Mouse (Mus musculus) midbrain, embryonic 12.5 days (tissue): ENCODE results near the gene Krt1. TPM values are rescaled to one million over a fixed set of nuclear protein-coding genes. Genes with fewer than 3 reads are reported as not detected.

ENCODE experiments used
- ATAC-seq: fragments of 200-750 bp; cut with Nextera tagmentation; 2 replicates; pipeline ENCODE4 v1.8.0; 2017; ENCODE audit warnings: low read depth, moderate TSS enrichment, moderate library complexity; ENCODE audit not compliant: low FRiP score
- H3K27ac ChIP-seq: fragments of 300-500 bp; sonication (generic); replicated peaks from 2 replicates; pipeline ENCODE4 v1.5.1; 2016; ENCODE audit warnings: mild to moderate bottlenecking
- H3K27me3 ChIP-seq: fragments of 300-500 bp; sonication (generic); 2 replicates; pipeline ENCODE4 v1.6.1; 2016; ENCODE audit warnings: mild to moderate bottlenecking
- H3K36me3 ChIP-seq: fragments of 300-500 bp; sonication (generic); 2 replicates; pipeline ENCODE4 v1.6.1; 2016
- H3K4me1 ChIP-seq: fragments of 300-500 bp; sonication (generic); 2 replicates; pipeline ENCODE4 v1.6.1; 2016
- H3K4me2 ChIP-seq: fragments of 300-500 bp; sonication (generic); replicated peaks from 2 replicates; pipeline ENCODE4 v1.6.1; 2016; ENCODE audit warnings: mild to moderate bottlenecking, moderate library complexity
- H3K4me3 ChIP-seq: fragments of 300-500 bp; sonication (generic); 2 replicates; pipeline ENCODE4 v1.5.1; 2016; ENCODE audit warnings: mild to moderate bottlenecking
- H3K9ac ChIP-seq: fragments of 300-500 bp; sonication (generic); replicated peaks from 2 replicates; pipeline ENCODE4 v1.6.1; 2016; ENCODE audit warnings: mild to moderate bottlenecking, moderate library complexity
- H3K9me3 ChIP-seq: fragments of 300-500 bp; sonication (generic); 2 replicates; pipeline ENCODE4 v1.6.1; 2016; ENCODE audit warnings: mild to moderate bottlenecking
- WGBS: fragments of 180-500 bp; shearing (Covaris S2); methylation state at CpG from one replicate; pipeline ENCODE4 v1.1.7; 2016; 5-methylcytosine and 5-hydroxymethylcytosine counted together
- polyA plus RNA-seq: library from polyadenylated mRNA; unstranded; fragments of >200 nt; fragmentation: Nextera tagmentation; extraction: Ambion mirVana; gene quantifications from 2 replicates; pipeline ENCODE4 v1.2.1, GENCODE M21; 2016

Krt1 gene
- polyA plus RNA-seq, 1 experiment from 2014 or later, result 2.3 TPM

DNA sequence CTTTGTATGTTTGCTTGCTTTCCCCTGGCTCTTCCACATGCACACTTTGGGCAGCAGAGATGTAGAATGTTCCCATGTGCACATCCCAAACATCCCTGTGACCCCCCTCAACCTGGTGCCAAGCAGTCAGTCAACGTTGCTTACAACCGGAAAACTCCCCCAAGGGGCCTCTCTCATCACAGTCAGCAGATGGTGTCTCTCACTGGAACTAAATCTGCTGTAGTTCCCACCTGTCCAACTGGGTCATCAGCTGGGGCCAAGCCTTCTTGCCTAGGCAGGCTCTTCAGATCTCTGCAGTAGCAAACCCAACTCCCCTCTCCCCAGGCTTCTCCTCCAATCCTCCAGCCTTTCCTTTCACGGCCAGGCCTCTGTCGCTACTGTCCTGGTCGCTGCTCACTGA is 6.1 kb upstream of the Krt1 start:
- H3K9ac ChIP-seq, result no peak overlapping the region
- H3K27me3 ChIP-seq, result peaks cover 59% of the 10 kb centered on the region
- no peaks in the 10 kb centered on the region for H3K36me3 ChIP-seq
- H3K27ac ChIP-seq, result no peak overlapping the region
- no peak for ATAC-seq
- H3K4me2 ChIP-seq, result no peak overlapping the region
- H3K4me1 ChIP-seq, result peaks cover 28% of the 10 kb centered on the region; the same call in 1 of the 2 replicates
- no peaks in the 10 kb centered on the region for H3K9me3 ChIP-seq
- H3K4me3 ChIP-seq, result no peak overlapping the region
- 51% methylated on average over 5 of the region's 5 CpGs for WGBS

- H3K36me3 ChIP-seq, result no peaks in the 10 kb centered on the region
- no peak for ATAC-seq
- H3K27me3 ChIP-seq, result peaks cover 49% of the 10 kb centered on the region
- H3K9me3 ChIP-seq, result no peaks in the 10 kb centered on the region
- no peak overlapping the region for H3K9ac ChIP-seq
- H3K4me3 ChIP-seq, result no peak overlapping the region
- WGBS, result 80% methylated on average over 3 of the region's 3 CpGs
- H3K27ac ChIP-seq, result no peak overlapping the region
- H3K4me1 ChIP-seq, result peaks cover 28% of the 10 kb centered on the region; the same call in 1 of the 2 replicates
- H3K4me2 ChIP-seq, result no peak overlapping the region
Measured at GRCm38 (mm10) chr15:101855732-101856131, 5.1 kb upstream of the Krt1 start.

DNA sequence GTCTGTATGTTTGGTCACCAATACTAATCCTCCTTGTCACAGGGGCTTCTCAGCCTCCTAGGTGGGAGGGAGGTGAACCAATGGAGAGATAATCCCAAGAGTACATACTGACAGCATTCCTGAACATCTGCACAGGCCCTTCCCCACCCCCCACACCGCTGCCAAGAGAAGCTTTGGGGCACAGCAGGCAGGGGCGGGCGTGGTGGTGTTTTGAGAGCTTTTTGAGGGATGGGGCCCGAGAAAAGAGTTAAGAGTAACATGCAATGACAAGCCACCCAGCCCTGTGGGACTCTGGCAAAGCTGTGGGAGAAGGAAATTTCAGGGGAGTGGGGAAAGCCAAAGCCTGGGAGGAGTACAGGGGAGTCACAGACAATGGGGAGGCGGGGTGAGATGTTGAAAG is 3.7 kb upstream of the Krt1 start:
- Histone ChIP-seq H3K4me1 (peaks cover 18% of the 10 kb centered on the region; the same call in 1 of the 2 replicates), H3K4me2 (no peak overlapping the region), H3K27me3 (peaks cover 40% of the 10 kb centered on the region), H3K4me3 (no peak overlapping the region), H3K36me3 (no peaks in the 10 kb centered on the region), H3K9me3 (no peaks in the 10 kb centered on the region), H3K9ac (no peak overlapping the region), H3K27ac (no peak overlapping the region)
- WGBS, result 8% methylated on average over 5 of the region's 5 CpGs
- no peak for ATAC-seq

GRCm38 (mm10) chr15:101852571-101852970 is 2.0 kb upstream of the Krt1 start:
- H3K9me3 ChIP-seq, result no peaks in the 10 kb centered on the region
- peaks cover 11% of the 10 kb centered on the region; the same call in 1 of the 2 replicates for H3K4me1 ChIP-seq
- H3K4me3 ChIP-seq, result no peak overlapping the region
- no peaks in the 10 kb centered on the region for H3K36me3 ChIP-seq
- H3K9ac ChIP-seq, result no peak overlapping the region
- H3K27me3 ChIP-seq, result peaks cover 33% of the 10 kb centered on the region; the same call in 1 of the 2 replicates
- ATAC-seq, result no peak
- WGBS, result 46% methylated on average over 5 of the region's 5 CpGs
- no peak overlapping the region for H3K27ac ChIP-seq
- H3K4me2 ChIP-seq, result no peak overlapping the region

GRCm38 (mm10) chr15:101845971-101846403 is 4.6 kb downstream of the Krt1 start:
- ATAC-seq, result peak; percentile 72
- Histone ChIP-seq H3K27me3 (peaks cover 30% of the 10 kb centered on the region), H3K9me3 (no peaks in the 10 kb centered on the region), H3K4me3 (peak overlapping the region; percentile 56), H3K4me2 (peak overlapping the region; percentile 72), H3K36me3 (no peaks in the 10 kb centered on the region), H3K4me1 (peaks cover 10% of the 10 kb centered on the region; the same call in 1 of the 2 replicates), H3K9ac (peak overlapping the region; percentile 75), H3K27ac (peak overlapping the region; percentile 65)
- WGBS, result under 1% methylated on average over 36 of the region's 37 CpGs

GRCm38 (mm10) chr15:101843192-101843591 is 7.4 kb downstream of the Krt1 start:
- Histone ChIP-seq H3K4me1 (peaks cover 10% of the 10 kb centered on the region; the same call in 1 of the 2 replicates), H3K9ac (no peak overlapping the region), H3K4me3 (no peak overlapping the region), H3K4me2 (no peak overlapping the region), H3K27me3 (peaks cover 26% of the 10 kb centered on the region), H3K9me3 (no peaks in the 10 kb centered on the region), H3K27ac (no peak overlapping the region), H3K36me3 (no peaks in the 10 kb centered on the region)
- WGBS, result 67% methylated on average over 9 of the region's 9 CpGs
- ATAC-seq, result no peak

- H3K4me2 ChIP-seq, result no peak overlapping the region
- WGBS, result 57% methylated on average over 5 of the region's 5 CpGs
- H3K4me3 ChIP-seq, result no peak overlapping the region
- no peak for ATAC-seq
- H3K36me3 ChIP-seq, result no peaks in the 10 kb centered on the region
- no peaks in the 10 kb centered on the region for H3K27me3 ChIP-seq
- no peaks in the 10 kb centered on the region for H3K9me3 ChIP-seq
- no peak overlapping the region for H3K9ac ChIP-seq
- H3K27ac ChIP-seq, result no peak overlapping the region
- no peaks in the 10 kb centered on the region for H3K4me1 ChIP-seq
Measured at GRCm38 (mm10) chr15:101834784-101835328, 15.7 kb downstream of the Krt1 start.

DNA sequence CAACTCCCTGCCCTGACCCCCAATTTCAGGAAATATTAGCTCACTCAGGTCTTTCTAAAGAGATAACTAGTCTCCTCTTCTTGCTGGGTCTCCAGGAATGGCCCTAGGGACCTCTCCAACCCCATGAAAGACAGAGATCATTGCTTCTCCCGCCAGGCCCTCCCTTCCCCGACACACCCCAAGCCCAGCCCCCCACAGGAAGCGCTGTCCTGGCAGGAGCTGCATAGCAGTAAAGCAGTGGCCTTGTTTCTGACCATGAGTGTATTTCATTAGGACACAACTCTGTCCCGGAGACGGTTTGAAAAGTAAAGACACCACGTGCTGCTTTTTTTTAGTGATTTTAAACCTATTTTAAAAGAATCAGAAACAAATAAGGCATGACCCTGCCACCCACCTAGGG is 17.5 kb downstream of the Krt1 start:
- Histone ChIP-seq H3K9me3 (no peaks in the 10 kb centered on the region), H3K27ac (no peak overlapping the region), H3K4me3 (no peak overlapping the region), H3K4me2 (no peak overlapping the region), H3K4me1 (no peaks in the 10 kb centered on the region), H3K9ac (no peak overlapping the region), H3K36me3 (no peaks in the 10 kb centered on the region), H3K27me3 (no peaks in the 10 kb centered on the region)
- ATAC-seq, result no peak
- 46% methylated on average over 6 of the region's 6 CpGs for WGBS

- ATAC-seq, result no peak
- WGBS, result 59% methylated on average over 5 of the region's 5 CpGs
- no peak overlapping the region for H3K27ac ChIP-seq
- H3K4me3 ChIP-seq, result no peak overlapping the region
- H3K27me3 ChIP-seq, result no peaks in the 10 kb centered on the region
- no peak overlapping the region for H3K4me2 ChIP-seq
- no peaks in the 10 kb centered on the region for H3K9me3 ChIP-seq
- H3K4me1 ChIP-seq, result no peaks in the 10 kb centered on the region
- H3K9ac ChIP-seq, result no peak overlapping the region
- H3K36me3 ChIP-seq, result no peaks in the 10 kb centered on the region
Measured at GRCm38 (mm10) chr15:101829441-101829840, 21.2 kb downstream of the Krt1 start.

- Histone ChIP-seq H3K27ac (no peak overlapping the region), H3K4me2 (no peak overlapping the region), H3K9me3 (no peaks in the 10 kb centered on the region), H3K36me3 (no peaks in the 10 kb centered on the region), H3K4me3 (no peak overlapping the region), H3K4me1 (no peaks in the 10 kb centered on the region), H3K9ac (no peak overlapping the region), H3K27me3 (no peaks in the 10 kb centered on the region)
- no peak for ATAC-seq
- 38% methylated on average over 3 of the region's 3 CpGs for WGBS
Measured at GRCm38 (mm10) chr15:101821786-101822185, 28.8 kb downstream of the Krt1 start.

DNA sequence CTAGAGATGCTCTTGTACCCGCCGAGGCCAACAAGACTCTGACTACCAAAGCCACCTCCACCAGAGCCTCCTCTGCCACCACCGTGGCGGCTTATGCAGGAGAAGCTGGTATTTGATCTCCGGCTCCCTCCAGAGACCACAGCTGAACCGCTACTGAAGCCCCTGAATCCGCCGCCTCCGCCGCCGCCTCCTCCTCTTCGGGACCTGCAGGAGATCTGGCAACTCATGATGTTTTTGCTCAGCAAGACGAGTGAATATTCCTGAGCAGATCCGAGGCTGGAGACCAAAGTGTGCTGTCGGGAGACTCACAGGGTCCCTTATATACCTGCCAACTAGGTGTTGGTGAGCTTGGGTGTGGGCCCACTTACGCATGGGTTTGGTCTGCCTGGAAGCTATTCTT is 32.7 kb downstream of the Krt1 start, which contains the start of gene Krt2:
Gene Krt2, minus strand, starts transcription at position 295 of the 400 bp plus-strand sequence.
- 86% methylated on average over 16 of the region's 16 CpGs for WGBS
- H3K27me3 ChIP-seq, result no peaks in the 10 kb centered on the region
- H3K27ac ChIP-seq, result no peak within 1 kb of the TSS
- no peak within 1 kb of the TSS for H3K9ac ChIP-seq
- no peak for ATAC-seq
- H3K4me1 ChIP-seq, result no peaks in the 10 kb centered on the region
- no peaks in the 10 kb centered on the region for H3K36me3 ChIP-seq
- no peak within 1 kb of the TSS for H3K4me3 ChIP-seq
- no peak within 1 kb of the TSS for H3K4me2 ChIP-seq
- no peaks in the 10 kb centered on the region for H3K9me3 ChIP-seq

DNA sequence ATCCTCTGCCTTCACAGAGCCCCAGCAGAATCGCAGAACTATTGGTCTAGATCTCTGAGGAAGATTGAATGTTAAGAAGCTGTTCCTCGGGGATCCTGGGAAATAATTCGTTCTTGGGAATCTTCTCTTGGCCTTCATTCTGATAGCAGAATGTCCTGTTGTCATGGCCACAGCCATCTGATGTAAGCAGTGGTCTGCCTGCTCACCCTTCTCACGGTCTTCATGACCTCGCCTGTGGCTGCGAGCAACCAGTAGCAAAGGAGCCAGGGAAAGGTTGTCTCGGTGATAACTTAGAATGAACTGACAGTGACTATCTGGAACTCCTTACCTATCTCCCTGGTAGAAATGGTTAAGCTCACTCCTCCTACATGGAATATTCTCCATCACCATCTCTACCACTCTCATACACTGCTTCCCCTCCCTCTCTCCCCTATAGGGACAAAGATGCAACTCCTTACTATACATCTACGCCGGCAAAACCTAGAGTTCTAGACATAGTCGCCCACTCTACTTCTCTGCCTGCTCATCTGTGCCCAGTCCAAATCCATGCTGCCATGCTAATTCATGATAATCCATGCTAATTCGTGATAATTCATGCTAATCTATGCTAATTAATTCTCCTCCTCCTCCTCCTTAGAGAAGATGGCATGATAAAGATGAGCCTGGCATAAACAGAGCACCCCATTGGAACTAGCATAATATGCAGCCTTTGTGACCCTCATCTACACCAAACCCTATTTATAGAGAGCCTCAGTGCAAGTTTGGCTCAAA is 47.4 kb downstream of the Krt1 start:
- H3K4me2 ChIP-seq, result no peak overlapping the region
- WGBS, result 69% methylated on average over 11 of the region's 11 CpGs
- H3K27me3 ChIP-seq, result no peaks in the 10 kb centered on the region
- ATAC-seq, result peak; percentile 34; the same call in 1 of the 2 replicates
- no peak overlapping the region for H3K9ac ChIP-seq
- no peak overlapping the region for H3K27ac ChIP-seq
- H3K4me3 ChIP-seq, result no peak overlapping the region
- no peaks in the 10 kb centered on the region for H3K36me3 ChIP-seq
- H3K9me3 ChIP-seq, result no peaks in the 10 kb centered on the region
- peaks cover 8% of the 10 kb centered on the region; the same call in 1 of the 2 replicates for H3K4me1 ChIP-seq
